Mouse (Mus musculus): ENCODE data around the gene Th.

GRCm38 (mm10) chr7:142949568-142949967, 18.6 kb upstream of the Th start:
- no peak for TF ChIP-seq CTCF (IDR thresholded peaks at IDR 0.05)
- no peak for TF ChIP-seq POLR2A (IDR thresholded peaks at IDR 0.05; ENCODE audit: insufficient read depth, low read depth, low read length)
